Mouse (Mus musculus): ENCODE measurements at regions not wholly inside any gene's neighbourhood (a gene's known extent, or its start where the extent isn't known, plus 50 kb on each side); places are given as distances from the start of the nearest gene placed in this dataset.
A peak's percentile ranks its signal among the peaks of the same experiment; 100 is the strongest.

- DNase-seq, result no peak
Observed at GRCm38 (mm10) chr2:162720016-162720415, 59.1 kb upstream of the Ptprt start.

DNA sequence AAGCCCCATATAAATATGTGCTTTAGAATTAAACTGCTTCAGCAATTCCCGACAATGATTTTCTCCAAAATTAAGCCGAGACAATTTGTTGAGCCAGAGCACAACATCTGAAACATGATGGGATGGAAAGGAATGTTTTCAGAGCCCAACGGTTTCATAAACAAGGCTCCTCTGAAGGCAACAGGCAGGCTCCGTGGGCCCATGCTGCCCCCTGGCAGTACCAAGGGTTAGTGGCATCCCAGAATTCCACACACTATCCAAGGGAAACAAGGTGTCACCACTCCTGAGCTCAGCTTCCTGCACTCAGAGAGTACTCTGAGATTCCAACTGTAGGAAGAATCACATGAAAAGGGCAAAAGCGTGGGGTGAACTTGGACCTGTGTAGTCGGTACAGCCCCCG lies 57.5 kb upstream of the Ptprt start:
- DNase-seq, result peak; percentile 24

- no peak for DNase-seq
Observed at GRCm38 (mm10) chr2:162714976-162715375, 54.0 kb upstream of the Ptprt start.

- DNase-seq, result no peak
Observed at GRCm38 (mm10) chr2:162712972-162713371, 52.0 kb upstream of the Ptprt start.

GRCm38 (mm10) chr2:162712394-162712793 lies 51.4 kb upstream of the Ptprt start:
- no peak for DNase-seq

Data from right cerebral cortex, postnatal 14 days (tissue).